Mouse (Mus musculus) cerebellum, adult 11 months (tissue): Measurements from ENCODE around the gene Sdf4.

Source experiments
- DNase-seq: peaks from one replicate; pipeline ENCODE4 v3.0.0; 2022

Sdf4 gene

GRCm38 (mm10) chr4:156013637-156014036, 21.0 kb downstream of the Sdf4 start, which contains the start of gene Tnfrsf4:
Gene Tnfrsf4 (plus strand): TSS chr4:156013843.
- DNase-seq, result no peak

GRCm38 (mm10) chr4:156014436-156014835, 21.8 kb downstream of the Sdf4 start:
- DNase-seq, result no peak

- DNase-seq, result no peak
Observed at GRCm38 (mm10) chr4:156019771-156020170, 27.1 kb downstream of the Sdf4 start.

GRCm38 (mm10) chr4:156021381-156021780, 28.7 kb downstream of the Sdf4 start:
- no peak for DNase-seq

- no peak for DNase-seq
Observed at GRCm38 (mm10) chr4:156021942-156022419, 29.3 kb downstream of the Sdf4 start.

GRCm38 (mm10) chr4:156023520-156023919, 30.8 kb downstream of the Sdf4 start:
- DNase-seq, result no peak

GRCm38 (mm10) chr4:156024184-156024583, 31.5 kb downstream of the Sdf4 start:
- no peak for DNase-seq

- no peak for DNase-seq
Observed at GRCm38 (mm10) chr4:156026013-156026412, 33.3 kb downstream of the Sdf4 start, which contains the start of gene Tnfrsf18. Gene Tnfrsf18 (plus strand): TSS chr4:156026164.

GRCm38 (mm10) chr4:156028580-156028979, 35.9 kb downstream of the Sdf4 start:
- no peak for DNase-seq

- DNase-seq, result peak; percentile 17
Observed at GRCm38 (mm10) chr4:156030651-156031118, 38.0 kb downstream of the Sdf4 start.

- no peak for DNase-seq
Observed at GRCm38 (mm10) chr4:156031255-156031592, 38.6 kb downstream of the Sdf4 start.

GRCm38 (mm10) chr4:156031593-156032391, 39.1 kb downstream of the Sdf4 start:
- DNase-seq, result peak; percentile 81

- no peak for DNase-seq
Observed at GRCm38 (mm10) chr4:156032856-156033255, 40.2 kb downstream of the Sdf4 start.

GRCm38 (mm10) chr4:156033476-156034119, 40.9 kb downstream of the Sdf4 start:
- DNase-seq, result peak; percentile 30

GRCm38 (mm10) chr4:156034301-156034700, 41.6 kb downstream of the Sdf4 start:
- no peak for DNase-seq

- DNase-seq, result no peak
Observed at GRCm38 (mm10) chr4:156034901-156035300, 42.2 kb downstream of the Sdf4 start.

- no peak for DNase-seq
Observed at GRCm38 (mm10) chr4:156044754-156045153, 52.1 kb downstream of the Sdf4 start.

GRCm38 (mm10) chr4:156049779-156050178, 57.1 kb downstream of the Sdf4 start:
- no peak for DNase-seq

- DNase-seq, result no peak
Observed at GRCm38 (mm10) chr4:156050391-156050980, 57.8 kb downstream of the Sdf4 start.

- no peak for DNase-seq
Observed at GRCm38 (mm10) chr4:156053113-156053512, 60.4 kb downstream of the Sdf4 start.

GRCm38 (mm10) chr4:156054130-156054529, 61.5 kb downstream of the Sdf4 start:
- no peak for DNase-seq

GRCm38 (mm10) chr4:156054606-156055005, 61.9 kb downstream of the Sdf4 start:
- no peak for DNase-seq

- DNase-seq, result no peak
Observed at GRCm38 (mm10) chr4:156055173-156055572, 62.5 kb downstream of the Sdf4 start.

- no peak for DNase-seq
Observed at GRCm38 (mm10) chr4:156057702-156058101, 65.0 kb downstream of the Sdf4 start.
